Mouse (Mus musculus) liver, embryonic 12.5 days (tissue): ENCODE measurements around the gene Pheta1. TPM values are rescaled to one million over a fixed set of nuclear protein-coding genes. Genes with fewer than 3 reads are reported as not detected.

Source experiments
- ATAC-seq: fragments of 200-750 bp; cut with Nextera tagmentation; 2 replicates; pipeline ENCODE4 v1.8.0; 2017; ENCODE audit warnings: moderate number of reproducible peaks, mild to moderate bottlenecking, moderate library complexity
- H3K27ac ChIP-seq: fragments of 300-500 bp; sonication (generic); 2 replicates; pipeline ENCODE4 v1.5.1; 2016; ENCODE audit warnings: mild to moderate bottlenecking
- H3K27me3 ChIP-seq: fragments of 300-500 bp; sonication (generic); replicated peaks from 2 replicates; pipeline ENCODE4 v1.6.1; 2016; ENCODE audit warnings: mild to moderate bottlenecking, moderate library complexity
- H3K36me3 ChIP-seq: fragments of 300-500 bp; sonication (generic); 2 replicates; pipeline ENCODE4 v1.6.1; 2016; ENCODE audit warnings: mild to moderate bottlenecking, moderate library complexity
- H3K4me1 ChIP-seq: fragments of 300-500 bp; sonication (generic); 2 replicates; pipeline ENCODE4 v1.6.1; 2016
- H3K4me2 ChIP-seq: fragments of 300-500 bp; sonication (generic); 2 replicates; pipeline ENCODE4 v1.6.1; 2016; ENCODE audit warnings: mild to moderate bottlenecking, moderate library complexity
- H3K4me3 ChIP-seq: fragments of 300-500 bp; sonication (generic); 2 replicates; pipeline ENCODE4 v1.5.1; 2016; ENCODE audit warnings: mild to moderate bottlenecking, moderate library complexity
- H3K9ac ChIP-seq: fragments of 300-500 bp; sonication (generic); 2 replicates; pipeline ENCODE4 v1.6.1; 2016; ENCODE audit warnings: mild to moderate bottlenecking, moderate library complexity
- H3K9me3 ChIP-seq: fragments of 300-500 bp; sonication (generic); replicated peaks from 2 replicates; pipeline ENCODE4 v1.6.1; 2016; ENCODE audit warnings: mild to moderate bottlenecking, moderate library complexity
- WGBS: fragments of 180-500 bp; shearing (Covaris S2); methylation state at CpG from one replicate; pipeline ENCODE4 v1.1.7; 2016; ENCODE audit not compliant: insufficient replicate concordance; 5-methylcytosine and 5-hydroxymethylcytosine counted together
- microRNA-seq: library from miRNA; unstranded; fragments of <30 nt; microRNA quantifications from one replicate; pipeline ENCODE4, GENCODE M21; 2017
- polyA plus RNA-seq: library from polyadenylated mRNA; unstranded; fragments of >200 nt; fragmentation: Nextera tagmentation; extraction: Ambion mirVana; gene quantifications from 2 replicates; pipeline ENCODE4 v1.2.1, GENCODE M21; 2016

Gene Pheta1
- polyA plus RNA-seq, 1 experiment from 2014 or later: 6.6 TPM

DNA sequence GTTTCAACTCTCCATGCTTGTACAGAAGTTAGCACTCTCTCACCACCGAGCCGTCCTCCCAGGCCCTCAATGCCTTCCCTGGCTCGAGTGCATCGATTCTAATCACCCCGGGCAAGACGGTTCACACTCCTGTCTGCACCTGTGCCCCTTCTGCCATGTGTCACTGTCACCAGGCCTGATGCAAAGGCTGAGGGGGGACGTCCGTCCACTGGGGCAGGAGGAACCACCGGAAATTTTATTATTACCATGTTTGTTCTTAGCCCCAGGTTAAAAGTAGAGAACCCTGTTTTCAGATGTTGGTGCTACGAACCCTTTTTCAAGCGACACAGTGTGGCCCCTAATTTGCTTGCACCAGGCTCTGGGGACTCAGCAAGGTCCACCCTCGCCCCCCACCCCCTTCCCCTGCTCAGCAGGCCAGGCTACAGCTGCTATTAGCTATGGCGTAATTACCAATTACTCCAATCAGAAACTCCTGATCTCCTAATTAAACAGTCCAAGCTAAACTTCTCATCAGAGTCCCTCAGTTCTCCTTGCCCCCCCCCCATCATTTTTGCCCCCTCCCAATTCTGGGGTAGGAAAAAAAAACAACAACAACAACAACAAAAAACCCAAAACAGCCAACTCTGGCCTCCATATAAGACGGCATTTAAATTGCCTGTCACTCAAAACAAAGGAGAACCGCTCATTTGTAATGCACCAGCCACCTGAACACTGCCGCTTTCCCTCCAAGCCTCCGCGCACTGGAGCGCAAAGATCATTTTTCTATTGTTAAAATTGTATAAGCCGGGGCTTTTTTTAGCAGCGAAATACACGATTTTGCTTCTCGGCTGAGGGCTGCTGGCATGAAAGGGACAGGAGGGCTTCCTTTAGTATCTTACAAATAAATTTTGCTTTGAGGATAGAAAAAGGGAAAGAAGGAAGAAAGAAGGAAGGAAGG is 54.3 kb downstream of the Pheta1 start:
- Histone ChIP-seq H3K27me3 (0 out of 2 replicates have a peak, but pooled peaks cover 3% of the 10 kb centered on the region), H3K4me1 (no peaks in the 10 kb centered on the region), H3K9ac (no peak overlapping the region), H3K4me3 (no peak overlapping the region), H3K9me3 (no peaks in the 10 kb centered on the region), H3K36me3 (no peaks in the 10 kb centered on the region), H3K4me2 (no peak overlapping the region), H3K27ac (no peak overlapping the region)
- 67% methylated on average over 23 of the region's 23 CpGs for WGBS
- ATAC-seq: no peak

Small RNA genes within 50 kb of the gene (microRNA-seq; reads per million reads assigned to microRNA genes)
- gene Mir7031: not detected

Other genes starting within 250 kb of the Pheta1 start
- gene Acad12, start 230.0 kb upstream of the Pheta1 start, polyA plus RNA-seq: 1.6 and 1.9 TPM in 2 replicates
- gene Acad10, start 188.5 kb upstream of the Pheta1 start, polyA plus RNA-seq: 2.5 and 2.6 TPM in 2 replicates
- 35.1 and 36.6 TPM in 2 replicates for gene Brap, start 188.4 kb upstream of the Pheta1 start, polyA plus RNA-seq
- 40.5 and 40.8 TPM in 2 replicates for gene Atxn2, start 137.6 kb upstream of the Pheta1 start, polyA plus RNA-seq
- gene Sh2b3, start 11.3 kb upstream of the Pheta1 start, polyA plus RNA-seq: 13.0 TPM in 2 replicates
- gene Cux2, start 201.1 kb downstream of the Pheta1 start, polyA plus RNA-seq: 2.5 and 2.7 TPM in 2 replicates